Mouse (Mus musculus): Measurements from ENCODE around the gene Dera.
"Not testable (repeated sequence)": the region's sequence is repeated elsewhere in the genome, so short reads cannot be mapped to it uniquely, and the experiment has no call there.

The Dera gene

DNA sequence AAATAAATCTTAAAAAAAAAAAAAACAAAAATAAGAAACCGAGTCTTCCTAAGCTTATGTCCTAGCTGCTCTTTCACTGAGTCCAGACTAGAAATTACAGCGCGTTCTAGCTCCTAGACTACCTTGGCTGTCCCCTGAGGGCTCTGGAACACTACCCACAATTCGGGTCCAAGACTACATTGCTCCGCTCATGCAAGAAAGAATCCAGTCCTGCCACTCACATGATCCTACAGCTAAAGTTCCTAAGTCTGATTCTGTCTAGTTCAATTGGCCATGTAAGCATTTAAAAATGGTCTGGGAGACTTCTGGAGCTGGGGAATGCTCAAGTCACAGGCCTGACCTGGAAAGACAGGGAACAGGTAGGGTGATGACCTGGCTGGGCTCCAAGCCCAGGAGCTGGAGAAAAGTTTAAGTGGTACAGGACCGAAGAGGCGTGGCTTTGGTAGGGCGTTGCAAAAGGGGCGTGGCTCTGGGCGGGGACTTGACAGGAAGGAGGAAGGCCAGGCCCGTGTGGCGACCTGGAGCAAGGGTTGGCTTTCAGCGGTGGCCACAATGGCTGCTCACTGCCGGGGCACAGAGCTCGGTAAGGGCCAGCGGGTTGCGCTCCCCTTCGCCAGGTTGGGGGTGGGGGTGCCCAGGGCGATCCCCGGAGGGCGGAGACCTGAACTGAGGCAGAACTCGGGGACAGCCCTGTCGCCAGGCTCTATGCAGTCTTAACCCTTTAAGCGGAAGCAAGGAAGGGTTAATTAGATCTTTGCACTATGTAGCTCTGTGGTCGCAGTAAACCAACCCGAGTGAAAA is at the start of gene Dera:
Gene Dera (plus strand): TSS at position 491 of the 801 bp plus-strand sequence.
- DNase-seq (ENCODE audit: low spot score) = peak; percentile 32

- no peak for DNase-seq (ENCODE audit: low spot score)
Observed at GRCm38 (mm10) chr6:137706209-137706608, 48.1 kb upstream of the Dera start.

DNA sequence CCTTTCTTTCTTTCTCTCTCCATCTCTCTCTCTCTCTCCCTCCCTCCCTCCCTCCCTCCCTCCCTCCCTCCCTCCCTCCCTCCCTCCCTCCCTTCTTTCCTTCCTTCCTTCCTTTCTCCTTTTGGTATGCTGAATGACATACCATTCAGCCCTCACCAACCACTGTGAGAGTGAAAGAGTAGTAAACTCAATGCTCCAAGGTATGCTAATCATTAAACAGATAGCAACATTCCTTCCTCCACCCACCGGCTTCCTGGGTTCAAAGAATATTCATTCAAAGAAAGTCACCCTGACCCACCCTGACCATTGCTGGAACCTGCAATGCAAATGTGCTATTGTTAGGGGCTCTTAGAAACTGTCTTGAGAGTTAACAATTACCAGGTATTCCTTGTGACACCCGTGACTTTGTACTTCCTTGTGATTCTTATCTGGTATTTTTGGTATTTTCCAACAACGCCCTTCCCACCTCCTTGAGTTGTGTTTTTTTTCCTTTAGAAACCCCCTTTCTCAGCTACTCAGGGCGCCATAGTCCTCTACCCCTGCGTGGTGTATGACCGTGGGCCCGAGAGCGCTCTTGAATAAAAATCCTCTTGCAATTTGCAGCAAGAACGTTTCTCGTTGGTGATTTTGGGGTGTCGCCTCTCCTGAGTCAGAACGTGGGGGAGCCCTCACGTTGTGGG is 45.5 kb upstream of the Dera start:
- not testable (repeated sequence) for DNase-seq (ENCODE audit: low spot score)

GRCm38 (mm10) chr6:137710179-137711037 is 43.9 kb upstream of the Dera start:
- no peak for DNase-seq (ENCODE audit: low spot score)

- no peak for DNase-seq (ENCODE audit: low spot score)
Observed at GRCm38 (mm10) chr6:137712654-137713309, 41.6 kb upstream of the Dera start.

DNA sequence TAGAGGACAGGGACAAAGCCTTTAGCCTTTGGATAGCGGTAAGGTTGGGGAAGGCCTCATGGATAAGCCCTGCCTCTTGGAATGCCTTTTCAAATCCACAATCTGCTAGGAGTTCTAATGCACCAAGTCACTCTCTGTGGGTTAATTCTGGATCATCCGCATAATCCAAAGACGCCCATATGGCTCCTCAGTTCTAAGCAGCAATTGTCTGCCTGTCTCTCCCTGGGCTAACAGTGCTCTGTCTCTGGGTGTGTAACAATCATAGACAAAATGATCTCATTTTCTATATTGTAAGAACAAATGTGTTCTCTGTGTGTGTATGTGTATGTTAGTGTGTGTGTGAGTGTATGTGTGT is 41.1 kb upstream of the Dera start:
- no peak for DNase-seq (ENCODE audit: low spot score)

GRCm38 (mm10) chr6:137716802-137717201 is 37.5 kb upstream of the Dera start:
- no peak for DNase-seq (ENCODE audit: low spot score)

- no peak for DNase-seq (ENCODE audit: low spot score)
Observed at GRCm38 (mm10) chr6:137722220-137722931, 32.0 kb upstream of the Dera start.

GRCm38 (mm10) chr6:137723898-137724297 is 30.4 kb upstream of the Dera start:
- no peak for DNase-seq (ENCODE audit: low spot score)

GRCm38 (mm10) chr6:137734460-137734845 is 19.9 kb upstream of the Dera start:
- DNase-seq (ENCODE audit: low spot score) = no peak

DNA sequence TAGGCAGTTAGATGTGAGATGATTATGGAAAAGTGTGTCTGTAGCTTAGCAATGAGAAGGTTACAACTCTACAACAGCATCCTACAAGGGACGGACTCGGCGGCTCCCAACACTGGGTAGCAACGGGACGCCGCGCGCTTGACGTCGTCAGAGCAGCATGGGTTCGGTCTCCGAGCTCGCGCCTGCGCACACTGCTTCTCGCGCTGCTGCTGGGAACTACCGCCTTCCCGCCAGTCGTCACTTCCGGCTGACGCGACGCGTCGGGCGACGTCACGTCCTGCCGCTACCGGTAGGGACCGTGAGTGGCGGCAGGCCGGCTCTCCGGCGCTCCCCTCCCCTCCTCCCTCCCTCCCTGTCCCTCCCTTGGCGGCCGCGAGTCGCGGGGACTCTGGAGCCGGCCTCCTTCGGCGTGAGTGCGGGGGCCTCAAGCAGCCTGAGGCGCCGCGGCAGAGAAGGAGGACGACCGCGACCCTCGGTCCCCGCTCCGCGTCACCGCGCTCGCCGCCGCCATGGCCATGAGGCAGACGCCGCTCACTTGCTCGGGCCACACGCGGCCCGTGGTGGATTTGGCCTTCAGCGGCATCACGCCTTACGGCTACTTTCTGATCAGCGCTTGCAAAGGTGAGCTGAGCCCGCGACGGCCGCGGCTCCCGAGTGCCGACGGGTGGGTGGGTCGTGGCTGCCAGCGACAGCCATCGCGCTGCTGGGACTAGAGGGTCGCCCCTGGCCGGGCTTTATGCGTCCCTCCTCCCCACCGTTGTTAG is 19.3 kb upstream of the Dera start, which contains the start of gene Strap:
Gene Strap (plus strand): TSS at position 233 of the 764 bp plus-strand sequence.
- DNase-seq (ENCODE audit: low spot score) = peak; percentile 65

DNA sequence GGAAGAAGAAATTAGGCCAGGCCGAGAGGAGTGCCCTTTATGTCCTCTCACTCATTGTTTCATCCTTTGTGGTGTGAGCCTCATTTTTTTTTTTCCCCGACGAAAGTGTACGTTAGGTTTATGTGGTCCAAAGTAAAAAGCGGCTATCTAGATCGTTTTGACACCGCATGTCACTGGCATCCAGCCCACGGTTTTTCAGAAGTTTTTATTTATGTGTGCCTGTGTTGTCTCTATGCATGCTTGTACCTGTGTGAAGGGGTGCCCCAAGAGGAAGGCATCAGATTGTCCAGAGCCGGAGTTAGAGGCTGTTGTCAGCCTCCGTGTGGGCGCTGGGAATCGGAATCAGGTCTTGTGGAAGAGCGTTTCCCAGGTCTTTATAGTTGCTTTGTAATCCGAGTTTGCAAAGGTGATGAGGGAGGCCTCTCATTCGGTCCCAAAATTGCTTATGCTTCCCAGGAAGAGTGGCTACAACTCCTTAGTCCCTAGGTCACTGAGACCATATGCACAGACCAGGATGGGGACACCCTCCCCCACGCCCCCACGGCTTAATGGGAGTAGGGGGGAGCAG is 18.6 kb upstream of the Dera start:
- DNase-seq (ENCODE audit: low spot score) = no peak

DNA sequence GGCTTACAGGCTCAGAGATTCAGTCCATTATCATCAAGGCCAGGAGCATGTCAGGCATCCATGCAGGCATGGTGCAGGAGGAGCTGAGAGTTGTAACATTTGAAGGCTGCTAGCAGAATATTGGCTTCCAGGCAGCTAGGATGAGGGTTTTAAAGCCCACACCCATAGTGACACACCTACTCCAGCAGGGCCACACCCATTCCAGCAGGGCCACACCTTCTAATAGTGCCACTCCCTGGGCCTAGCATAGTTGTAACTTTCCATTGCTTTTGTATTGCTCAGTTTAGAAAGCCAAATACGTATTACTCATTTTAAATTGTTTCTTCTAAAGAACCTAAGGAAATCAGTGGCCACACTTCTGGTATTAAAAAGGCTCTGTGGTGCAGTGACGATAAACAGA is 13.4 kb upstream of the Dera start:
- DNase-seq (ENCODE audit: low spot score) = no peak

GRCm38 (mm10) chr6:137744700-137745099 is 9.6 kb upstream of the Dera start:
- no peak for DNase-seq (ENCODE audit: low spot score)

GRCm38 (mm10) chr6:137747174-137747928 is 7.0 kb upstream of the Dera start:
- no peak for DNase-seq (ENCODE audit: low spot score)

- DNase-seq (ENCODE audit: low spot score) = no peak
Observed at GRCm38 (mm10) chr6:137751551-137752274, 2.6 kb upstream of the Dera start.

DNA sequence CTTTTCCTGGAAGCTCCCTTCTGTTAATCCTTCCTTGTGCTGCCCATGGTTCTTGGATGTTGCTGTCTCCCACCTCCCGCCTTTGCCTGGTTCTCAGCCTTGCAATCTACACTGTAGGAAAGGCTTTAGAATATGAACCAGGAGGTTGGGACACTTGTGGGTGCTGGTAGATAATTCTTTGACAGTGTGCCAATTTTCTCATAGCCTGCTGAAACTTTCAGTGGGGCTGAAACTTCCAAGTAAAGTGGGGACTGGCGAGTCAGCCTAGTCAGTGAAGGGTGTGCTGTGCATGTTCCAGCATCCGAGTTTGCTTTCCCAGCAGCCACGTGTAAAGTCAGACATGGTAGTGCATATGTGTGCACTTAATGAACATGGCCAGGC is 2.1 kb upstream of the Dera start:
- DNase-seq (ENCODE audit: low spot score) = no peak

DNA sequence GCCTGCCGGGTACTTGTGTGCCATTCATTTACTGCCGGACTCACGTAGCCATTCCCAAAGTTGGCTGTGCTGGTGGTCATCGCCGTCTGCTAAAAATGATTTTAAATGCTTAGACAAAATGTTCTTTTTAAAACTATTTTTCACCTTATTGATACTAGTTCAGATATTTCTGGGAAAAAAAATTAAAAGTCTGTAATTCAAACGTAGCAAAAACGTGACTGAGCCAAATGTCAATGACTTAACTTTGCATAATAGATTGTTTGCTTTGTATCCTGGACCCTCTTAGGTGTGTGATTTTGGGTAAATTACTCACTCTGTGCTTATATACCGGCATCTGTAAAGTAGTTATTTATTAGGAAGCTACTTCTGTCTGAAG is 499 bp downstream of the Dera start:
- no peak for DNase-seq (ENCODE audit: low spot score)

- no peak for DNase-seq (ENCODE audit: low spot score)
Observed at GRCm38 (mm10) chr6:137756310-137756709, 2.0 kb downstream of the Dera start.

Measured in ovary, postnatal 10 days (tissue).